Mouse (Mus musculus) embryo, embryonic 9.5 days (tissue): ENCODE measurements around the gene Vmp1.
A peak's percentile ranks its signal among the peaks of the same experiment; 100 is the strongest.

Experiments used
- DNase-seq: peaks from one replicate; pipeline ENCODE4 v3.0.0-alpha.2; 2017; ENCODE audit errors: extremely low spot score

Vmp1 gene

GRCm38 (mm10) chr11:86672772-86673171 lies 10.9 kb downstream of the Vmp1 start:
- DNase-seq = no peak

GRCm38 (mm10) chr11:86671041-86671675 lies 12.5 kb downstream of the Vmp1 start:
- DNase-seq = no peak

GRCm38 (mm10) chr11:86668169-86668568 lies 15.5 kb downstream of the Vmp1 start:
- DNase-seq = no peak

DNA sequence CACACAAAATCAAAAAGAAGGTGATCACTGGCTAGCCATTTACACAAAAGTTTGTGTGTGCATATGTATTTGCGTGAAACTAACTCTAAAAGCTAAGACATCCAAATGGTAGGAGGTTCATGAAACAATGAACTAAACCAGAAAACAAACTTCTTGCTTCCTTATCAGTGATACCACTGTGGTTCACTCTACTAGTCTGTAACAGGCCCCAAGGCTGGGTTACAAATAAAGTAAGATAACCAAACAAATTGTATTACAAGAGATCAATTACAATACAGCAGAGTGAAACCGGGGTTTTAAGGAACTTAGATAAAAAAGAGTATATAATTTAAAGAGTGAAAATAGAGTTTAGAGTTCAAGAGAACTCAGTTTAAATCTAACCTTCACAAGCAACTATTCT lies 16.1 kb downstream of the Vmp1 start:
- DNase-seq = no peak

DNA sequence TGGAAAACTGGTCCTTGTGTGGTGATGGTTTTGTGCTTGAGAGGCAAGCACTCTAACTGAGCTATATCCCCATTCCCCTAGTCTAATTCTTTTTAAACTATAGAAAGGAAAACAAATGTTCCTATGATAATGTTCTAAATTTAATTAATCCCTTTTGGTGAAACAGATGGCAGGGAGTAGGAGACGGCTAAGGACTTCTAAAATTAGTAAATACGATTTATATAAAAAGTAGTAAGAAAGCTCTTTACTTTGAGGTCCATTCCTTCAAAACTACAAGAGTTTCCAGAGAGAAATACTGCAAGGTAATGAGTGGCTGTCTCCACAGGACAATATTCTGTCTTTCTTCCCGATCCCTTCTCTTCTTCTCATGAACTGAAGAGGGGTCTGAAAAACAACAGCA lies 19.2 kb downstream of the Vmp1 start:
- DNase-seq = no peak

GRCm38 (mm10) chr11:86663977-86664376 lies 19.7 kb downstream of the Vmp1 start:
- DNase-seq = no peak

GRCm38 (mm10) chr11:86662986-86663895 lies 20.4 kb downstream of the Vmp1 start:
- no peak for DNase-seq

GRCm38 (mm10) chr11:86657863-86658262 lies 25.8 kb downstream of the Vmp1 start:
- DNase-seq = no peak

GRCm38 (mm10) chr11:86656849-86657567 lies 26.6 kb downstream of the Vmp1 start:
- no peak for DNase-seq

DNA sequence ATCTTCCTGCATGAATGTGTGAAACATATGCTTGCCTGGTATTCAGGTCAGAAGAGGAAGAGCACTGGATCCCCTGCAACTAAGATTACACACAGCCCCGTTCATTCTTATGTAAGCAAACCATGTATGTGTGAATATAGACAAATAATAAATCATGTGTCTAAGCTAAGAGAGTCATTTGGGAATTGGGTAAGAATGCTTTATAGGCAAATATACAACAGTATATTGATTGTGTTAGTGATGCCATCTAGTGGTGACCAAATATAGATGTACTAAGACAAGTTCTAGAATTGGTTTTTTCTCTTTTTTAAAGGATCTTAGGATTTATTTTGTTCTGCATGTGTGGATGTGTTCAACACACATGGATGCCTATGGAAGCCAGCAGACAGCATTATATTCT lies 28.0 kb downstream of the Vmp1 start:
- DNase-seq = no peak

GRCm38 (mm10) chr11:86654096-86654495 lies 29.5 kb downstream of the Vmp1 start:
- DNase-seq = no peak

GRCm38 (mm10) chr11:86653446-86653845 lies 30.2 kb downstream of the Vmp1 start:
- peak; percentile 65 for DNase-seq

DNA sequence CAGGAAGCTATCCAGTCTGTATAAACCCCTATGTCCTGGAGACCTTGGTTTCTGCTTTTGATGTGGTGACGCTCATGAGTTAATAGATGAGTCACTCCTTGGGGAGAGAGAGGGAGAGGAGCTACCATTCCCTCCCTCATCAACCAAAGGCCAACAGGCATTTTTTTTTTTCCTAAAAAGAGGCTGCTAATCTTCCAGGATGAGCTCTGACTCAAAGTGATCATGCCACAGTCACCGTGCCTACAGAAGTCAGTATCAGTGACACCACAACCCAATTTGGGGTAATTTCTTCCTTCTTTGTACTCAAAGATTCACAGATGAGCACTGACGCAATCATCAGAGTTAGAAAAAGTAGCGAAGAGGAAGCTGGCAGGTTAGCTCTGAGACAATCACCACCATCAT lies 31.1 kb downstream of the Vmp1 start:
- DNase-seq = no peak

DNA sequence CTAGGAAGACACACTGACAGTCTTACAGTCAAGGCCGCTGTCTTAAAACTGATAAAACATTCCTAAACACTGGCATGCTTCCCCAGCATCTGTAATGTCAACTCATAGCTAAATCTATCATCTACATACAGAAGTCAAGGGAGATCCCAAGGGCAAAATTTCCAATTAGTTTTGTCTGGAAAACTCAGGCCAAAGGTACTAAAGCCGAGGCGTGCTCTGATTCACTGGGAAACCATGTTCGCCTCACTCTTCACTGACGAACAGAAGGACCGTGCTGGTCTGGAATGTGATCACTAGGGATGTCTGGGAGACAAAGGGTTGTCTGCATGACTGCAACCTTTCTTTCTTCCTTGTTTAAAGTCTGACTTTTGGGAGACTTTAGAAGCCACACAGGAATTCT lies 33.0 kb downstream of the Vmp1 start:
- no peak for DNase-seq

GRCm38 (mm10) chr11:86649542-86649941 lies 34.1 kb downstream of the Vmp1 start:
- DNase-seq = no peak

DNA sequence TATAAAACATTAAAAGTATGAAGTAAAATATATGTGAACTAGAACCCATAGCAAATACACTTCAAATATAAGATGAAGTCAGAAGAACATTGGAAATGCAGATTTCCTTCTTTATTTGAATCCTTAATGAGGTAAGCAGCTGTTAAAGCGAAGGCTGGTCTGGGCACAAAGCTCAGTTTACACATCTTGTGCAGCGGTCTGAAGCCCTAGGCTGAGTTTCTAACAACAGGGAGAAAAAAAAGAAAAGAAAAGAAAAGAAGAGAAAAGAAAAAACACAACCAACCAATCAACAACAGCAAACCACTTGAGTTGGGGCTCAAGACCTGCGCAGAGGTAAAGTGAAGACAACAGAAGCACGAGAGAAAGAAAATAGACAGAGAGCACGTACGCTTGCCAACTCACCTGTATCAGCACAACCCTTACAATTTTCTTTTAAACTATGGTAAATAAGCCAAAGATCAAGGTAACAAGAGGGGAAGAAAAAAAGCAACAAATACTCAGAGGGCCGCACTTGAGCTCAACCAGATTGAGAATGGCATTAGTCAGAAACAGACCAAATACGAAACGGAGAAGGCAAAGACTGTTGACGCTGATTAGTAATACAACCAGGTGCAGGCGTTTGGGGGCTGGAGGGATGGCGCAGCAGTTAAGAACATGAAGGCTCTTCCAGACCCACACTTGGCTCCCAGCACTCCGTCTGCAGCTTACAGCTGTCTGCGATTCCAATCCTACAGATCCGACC lies 35.8 kb downstream of the Vmp1 start:
- DNase-seq = no peak

DNA sequence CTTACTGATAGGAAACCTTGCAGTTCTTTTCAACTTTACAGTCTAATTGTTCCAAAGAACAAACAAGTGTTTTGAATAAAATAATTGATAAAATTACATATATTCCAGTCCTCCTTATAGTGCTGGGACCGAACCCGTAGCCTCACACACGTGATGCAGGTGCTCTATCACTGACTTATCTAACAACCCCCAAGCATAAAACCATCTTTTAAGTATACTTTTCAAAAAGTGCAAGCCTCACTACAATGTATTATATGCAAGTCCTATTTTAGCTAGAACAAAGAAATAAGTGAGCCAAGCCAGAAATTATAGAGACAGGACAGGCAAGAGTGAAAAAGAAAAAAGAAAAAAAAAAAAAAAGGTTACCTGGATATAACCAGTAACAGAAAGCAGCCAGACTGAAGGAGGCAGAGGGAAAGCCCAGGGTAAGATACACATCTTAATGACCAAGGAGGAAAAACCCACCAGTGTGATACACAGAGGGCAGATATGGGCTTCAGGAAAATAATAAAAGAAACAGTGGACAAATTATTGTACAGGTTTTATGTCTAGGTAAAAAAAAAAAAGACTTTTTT lies 36.7 kb downstream of the Vmp1 start:
- DNase-seq = no peak

DNA sequence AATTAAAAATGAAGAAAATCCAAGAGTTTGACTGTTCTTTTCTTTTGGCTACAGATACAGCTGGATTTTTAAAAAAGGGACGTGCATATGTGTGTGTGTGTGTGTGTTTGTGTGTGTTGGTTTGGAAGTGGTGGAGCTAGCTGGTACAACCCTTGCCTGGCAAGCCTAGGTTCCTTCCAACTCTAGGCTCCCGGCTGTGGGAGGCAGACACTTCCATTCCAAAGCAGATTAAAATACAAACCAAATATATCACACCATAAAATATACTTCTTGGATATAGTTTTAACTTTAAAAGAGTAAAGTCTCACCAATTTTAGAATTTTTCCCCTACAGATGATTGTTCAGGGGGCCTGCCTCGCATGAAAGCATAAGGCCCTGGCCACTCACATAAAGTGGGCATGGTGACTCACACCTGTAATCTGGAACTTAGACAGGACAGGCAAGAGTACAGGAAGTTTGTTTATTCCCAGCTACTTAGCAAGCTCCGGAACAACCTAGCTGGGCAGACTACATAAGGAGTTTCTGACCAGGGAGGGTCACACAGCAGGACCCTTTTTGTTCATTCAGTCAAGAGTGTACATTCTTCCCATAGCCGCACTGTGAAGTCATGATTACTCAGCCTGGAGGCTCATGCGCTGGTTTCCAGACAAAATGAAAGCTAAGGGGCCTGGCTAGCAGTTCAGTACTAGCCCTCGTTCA lies 37.4 kb downstream of the Vmp1 start:
- peak; percentile 17 for DNase-seq

GRCm38 (mm10) chr11:86644553-86644952 lies 39.1 kb downstream of the Vmp1 start:
- no peak for DNase-seq

DNA sequence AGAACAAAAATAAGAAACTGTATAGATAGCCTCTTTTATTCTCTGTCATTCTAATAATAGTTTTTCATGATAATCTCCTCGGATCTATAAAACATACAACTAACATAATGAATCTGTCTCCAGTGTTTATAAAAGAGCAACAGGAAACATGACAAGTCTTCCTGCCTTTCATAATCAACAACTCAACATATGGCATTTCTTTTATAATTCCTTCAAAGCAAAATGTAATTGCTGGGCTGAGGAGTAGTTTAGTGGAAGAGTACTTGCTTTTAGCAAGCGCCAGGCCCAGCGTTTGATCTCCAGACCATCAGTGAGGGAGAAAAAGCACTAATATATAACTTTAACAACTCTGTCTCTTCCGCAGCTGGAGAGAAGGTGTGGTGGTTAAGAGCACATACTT lies 41.9 kb downstream of the Vmp1 start:
- DNase-seq = no peak

DNA sequence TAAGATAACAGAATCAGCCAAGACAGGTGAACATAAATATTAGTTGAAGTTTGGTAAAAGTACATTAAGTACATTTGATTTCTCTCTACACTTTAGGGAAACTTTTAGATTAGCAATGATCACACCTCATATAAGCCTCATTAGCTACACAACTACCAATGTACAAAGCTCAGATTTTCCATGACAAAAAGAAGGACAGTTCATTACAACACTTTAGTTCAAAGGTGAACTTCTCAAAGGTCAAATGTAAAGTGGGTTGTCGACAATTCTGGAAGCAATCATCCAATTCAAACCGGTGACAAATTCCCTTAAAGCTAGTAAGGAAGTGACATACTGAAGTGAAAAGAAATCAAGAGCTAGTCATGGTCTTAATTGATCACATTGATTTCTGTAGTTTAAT lies 45.9 kb downstream of the Vmp1 start:
- no peak for DNase-seq
